Mouse (Mus musculus): ENCODE measurements at regions not wholly inside any gene's neighbourhood (a gene's known extent, or its start where the extent isn't known, plus 50 kb on each side); places are given as distances from the start of the nearest gene placed in this dataset.

DNA sequence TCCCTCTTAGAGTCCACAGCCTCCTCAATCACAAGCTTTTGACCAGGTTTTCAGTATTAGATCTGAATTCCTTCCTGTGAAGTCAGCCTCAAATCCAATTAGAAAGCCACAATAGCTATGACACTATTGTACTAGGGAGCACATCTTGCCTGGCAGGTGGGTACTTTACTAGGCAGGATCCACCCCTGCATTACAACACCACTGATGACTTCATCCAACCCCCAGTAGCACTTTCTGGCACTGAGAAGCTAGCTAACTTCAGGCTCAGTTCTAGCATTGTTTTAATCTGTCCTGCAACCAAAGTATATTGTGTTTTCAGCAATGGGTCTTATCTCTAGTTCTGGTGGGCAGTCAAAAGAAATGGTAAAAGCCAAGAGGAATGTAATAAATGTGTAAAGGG is 64.2 kb upstream of the Cd93 start:
- DNase-seq (ENCODE audit: low spot score in 2 of 2): no peak

- no peak for DNase-seq (ENCODE audit: low spot score in 2 of 2)
These were observed 63.6 kb upstream of the Cd93 start for GRCm38 (mm10) chr2:148506966-148507365.

DNA sequence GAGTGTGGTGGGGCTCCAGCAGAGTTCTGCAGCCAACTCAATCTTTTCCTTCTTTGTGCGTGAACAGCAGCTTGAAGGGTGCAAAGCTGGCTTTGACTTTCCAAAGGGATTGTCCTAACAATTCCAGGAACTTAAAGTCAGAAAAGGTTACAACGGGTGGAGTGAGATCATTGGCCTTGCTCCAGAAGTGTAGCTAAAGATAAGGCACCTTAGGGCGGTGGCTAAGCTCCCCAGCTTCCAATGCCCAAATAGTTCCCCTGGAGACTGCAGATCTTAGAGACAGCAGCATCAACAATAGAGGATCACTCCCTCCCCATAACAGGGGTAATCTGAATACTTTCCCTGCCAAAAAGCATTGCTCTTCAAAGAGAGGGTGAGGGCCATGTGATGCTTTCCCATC is 62.3 kb upstream of the Cd93 start:
- no peak for DNase-seq (ENCODE audit: low spot score in 2 of 2)

GRCm38 (mm10) chr2:148503143-148503854 is 59.9 kb upstream of the Cd93 start:
- no peak for DNase-seq (ENCODE audit: low spot score in 2 of 2)

DNA sequence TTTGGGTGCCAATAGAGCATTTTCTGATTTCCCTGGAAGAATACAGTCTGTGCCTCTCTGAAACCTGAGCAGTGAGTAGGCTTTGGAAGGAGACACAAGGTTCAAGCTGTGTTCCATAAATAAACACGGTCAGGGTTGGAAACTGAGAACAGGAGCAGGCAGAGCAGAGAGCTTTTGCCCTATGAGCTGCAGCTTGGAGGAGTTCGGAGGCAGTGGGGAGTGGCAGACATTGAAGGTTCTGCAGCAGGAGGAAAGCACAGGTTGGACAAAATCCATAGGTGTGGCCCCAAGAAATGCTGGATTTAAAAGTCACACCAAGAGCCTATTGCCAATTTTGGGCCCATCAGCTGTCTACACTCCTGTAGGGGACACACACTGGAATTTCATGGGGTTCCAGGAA is 59.0 kb upstream of the Cd93 start:
- no peak for DNase-seq (ENCODE audit: low spot score in 2 of 2)

DNA sequence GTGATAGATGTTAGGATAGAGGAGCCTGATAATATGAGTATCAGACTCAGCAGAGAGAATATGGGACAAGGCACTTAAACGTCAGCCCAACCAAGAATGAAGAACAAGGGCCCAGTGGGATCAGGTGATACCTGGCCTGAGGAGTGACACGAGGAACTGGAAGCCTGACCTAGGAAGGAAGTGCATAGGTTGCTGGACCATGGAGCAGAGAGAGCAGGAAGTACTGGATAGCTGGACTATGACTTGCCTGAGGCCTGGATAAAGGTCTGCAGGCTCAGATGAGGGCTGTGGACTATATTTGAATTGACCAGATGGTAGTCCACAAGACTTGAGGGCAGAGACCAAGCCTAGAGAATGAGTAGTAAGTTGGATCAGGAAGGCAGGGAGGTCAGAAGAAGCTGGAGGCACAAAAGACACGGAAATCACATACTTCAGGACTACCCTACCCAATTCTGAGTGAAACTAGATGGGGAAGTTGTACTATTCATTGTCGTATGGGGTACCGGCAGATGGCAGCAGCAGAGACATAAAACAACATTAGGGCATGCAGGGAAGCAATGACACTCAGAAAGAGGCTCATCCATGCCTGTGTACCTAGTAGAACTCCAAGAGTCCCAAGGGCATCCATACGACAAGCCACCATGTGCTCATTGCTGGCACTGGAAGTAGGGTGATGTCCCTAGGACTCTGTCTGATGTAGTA is 57.0 kb upstream of the Cd93 start:
- no peak for DNase-seq (ENCODE audit: low spot score in 2 of 2)

- no peak for DNase-seq (ENCODE audit: low spot score in 2 of 2)
These were observed 54.3 kb upstream of the Cd93 start for GRCm38 (mm10) chr2:148497452-148498302.

DNA sequence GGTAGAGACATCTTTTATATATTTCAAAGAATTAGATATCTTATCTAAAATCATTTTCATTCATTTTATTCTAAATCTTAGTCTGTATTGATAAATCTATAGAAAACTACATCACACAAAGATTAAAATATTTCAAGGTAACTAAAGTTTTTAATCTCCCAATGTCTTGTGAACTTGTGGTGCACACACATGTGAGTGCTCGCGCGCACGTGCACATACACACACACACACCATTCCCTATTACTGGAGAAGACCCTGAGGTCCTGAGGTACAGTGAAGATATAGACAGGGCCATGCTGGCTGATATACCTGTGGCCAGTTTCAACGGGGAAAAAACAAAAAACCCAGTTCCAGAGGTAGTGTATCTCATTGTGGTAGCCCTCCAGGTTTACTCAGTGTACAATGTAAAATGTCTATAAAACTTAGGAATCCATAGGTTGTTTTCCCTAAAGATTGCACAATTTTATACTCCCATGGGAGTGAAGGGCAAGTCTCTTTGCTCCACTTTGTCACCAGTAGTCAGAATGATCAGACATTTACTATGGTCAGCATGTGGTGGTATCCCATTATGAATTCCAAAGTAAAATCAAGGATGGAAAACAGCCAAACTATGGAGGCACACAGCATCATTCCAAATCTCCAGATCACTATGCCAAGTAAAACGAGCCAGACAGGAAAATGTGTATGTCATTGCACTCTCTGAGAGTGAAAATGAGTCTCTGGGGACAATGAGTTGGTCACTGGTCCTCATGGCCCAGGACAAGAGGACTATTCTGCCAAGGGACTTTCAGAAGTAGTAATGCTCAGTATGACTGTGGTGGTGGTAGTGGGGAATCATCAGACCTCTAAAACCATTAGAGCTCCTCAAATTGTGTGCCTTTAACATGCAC is 53.0 kb upstream of the Cd93 start:
- DNase-seq (ENCODE audit: low spot score in 2 of 2): no peak

GRCm38 (mm10) chr2:148495485-148495884 is 52.1 kb upstream of the Cd93 start:
- DNase-seq (ENCODE audit: low spot score in 2 of 2): no peak

- no peak for DNase-seq (ENCODE audit: low spot score in 2 of 2)
These were observed 49.9 kb upstream of the Cd93 start for GRCm38 (mm10) chr2:148493281-148493680.
